Mouse (Mus musculus) stomach, embryonic 14.5 days (tissue): ENCODE results near the gene Rgl1. TPM values are rescaled to one million over a fixed set of nuclear protein-coding genes. Genes with fewer than 3 reads are reported as not detected.

Experiments
- ATAC-seq: fragments of 200-750 bp; cut with Nextera tagmentation; 2 replicates; pipeline ENCODE4 v1.8.0; 2017; ENCODE audit warnings: low read depth, moderate TSS enrichment; ENCODE audit not compliant: insufficient number of reproducible peaks, insufficient read depth, low FRiP score
- H3K27ac ChIP-seq: fragments of 300-500 bp; sonication (generic); 2 replicates; pipeline ENCODE4 v1.5.1; 2014; ENCODE audit warnings: mild to moderate bottlenecking, low read length, moderate library complexity, mixed read lengths
- H3K27me3 ChIP-seq: fragments of 300-500 bp; sonication (generic); 2 replicates; pipeline ENCODE4 v1.6.1; 2014; ENCODE audit warnings: low read length, control low read depth, mixed read lengths; ENCODE audit not compliant: control insufficient read depth, insufficient read depth
- H3K36me3 ChIP-seq: fragments of 300-500 bp; sonication (generic); 2 replicates; pipeline ENCODE4 v1.6.1; 2014; ENCODE audit warnings: mild to moderate bottlenecking, control low read depth, low read length, moderate library complexity, mixed read lengths; ENCODE audit not compliant: control insufficient read depth, insufficient read depth
- H3K4me1 ChIP-seq: fragments of 300-500 bp; sonication (generic); 2 replicates; pipeline ENCODE4 v1.6.1; 2014; ENCODE audit warnings: low read length, control low read depth, mixed read lengths; ENCODE audit not compliant: control insufficient read depth, insufficient read depth
- H3K4me2 ChIP-seq: fragments of 300-500 bp; sonication (generic); replicated peaks from 2 replicates; pipeline ENCODE4 v1.6.1; 2014; ENCODE audit warnings: low read depth, low read length, control low read depth
- H3K4me3 ChIP-seq: fragments of 300-500 bp; sonication (generic); 2 replicates; pipeline ENCODE4 v1.5.1; 2014; ENCODE audit warnings: low read depth, low read length, control low read depth
- H3K9ac ChIP-seq: fragments of 300-500 bp; sonication (generic); replicated peaks from 2 replicates; pipeline ENCODE4 v1.6.1; 2014; ENCODE audit warnings: low read depth, mild to moderate bottlenecking, control low read depth, low read length, moderate library complexity, mixed read lengths
- H3K9me3 ChIP-seq: fragments of 300-500 bp; sonication (generic); 2 replicates; pipeline ENCODE4 v1.6.1; 2016; ENCODE audit warnings: low read depth, low read length, control low read depth; ENCODE audit not compliant: control insufficient read depth
- WGBS: fragments of 180-500 bp; shearing (Covaris S2); extraction: QIAGEN DNeasy Blood & Tissue Kit; methylation state at CpG from one replicate; pipeline ENCODE4 v1.1.7; 2014; 5-methylcytosine and 5-hydroxymethylcytosine counted together
- polyA plus RNA-seq: library from polyadenylated mRNA; unstranded; fragments of >200 nt; fragmentation: Nextera tagmentation; extraction: Ambion mirVana; gene quantifications from 2 replicates; pipeline ENCODE4 v1.2.1, GENCODE M21; 2014

Gene Rgl1
- polyA plus RNA-seq, 1 experiment from 2014 or later = 61.2 TPM

GRCm38 (mm10) chr1:152572755-152573469 lies 193.2 kb downstream of the Rgl1 start:
- Histone ChIP-seq H3K4me2 (no peak overlapping the region), H3K4me1 (peaks cover 23% of the 10 kb centered on the region), H3K9me3 (no peaks in the 10 kb centered on the region), H3K4me3 (no peak overlapping the region), H3K27me3 (no peaks in the 10 kb centered on the region), H3K27ac (peak overlapping the region; percentile 33; the same call in 1 of the 2 replicates), H3K36me3 (peaks cover 4% of the 10 kb centered on the region; the same call in 1 of the 2 replicates), H3K9ac (no peak overlapping the region)
- ATAC-seq = no peak; the same call in 1 of the 2 replicates
- 36% methylated on average over 7 of the region's 7 CpGs for WGBS

DNA sequence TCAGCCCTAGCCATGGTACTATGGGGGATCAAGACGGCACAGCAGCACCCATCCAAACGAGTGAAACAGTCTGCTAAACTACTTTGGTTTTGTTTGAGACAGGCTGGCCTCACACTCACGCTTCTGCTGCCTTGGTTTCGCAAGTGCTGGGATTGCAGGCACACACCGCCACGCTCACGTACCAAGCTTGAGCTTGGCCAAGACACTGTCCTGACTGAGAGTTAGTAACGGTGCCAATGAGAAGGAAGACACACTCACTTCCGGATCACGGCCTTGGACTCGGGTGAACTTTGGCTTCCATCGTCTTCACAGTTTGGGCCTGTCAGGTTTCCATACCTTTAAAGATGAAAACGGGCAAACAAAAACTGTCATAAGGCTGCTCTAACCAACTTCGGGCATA lies 194.8 kb downstream of the Rgl1 start:
- ATAC-seq = no peak
- H3K4me2 ChIP-seq = no peak overlapping the region
- H3K4me1 ChIP-seq = peaks cover 16% of the 10 kb centered on the region
- peaks cover 4% of the 10 kb centered on the region; the same call in 1 of the 2 replicates for H3K36me3 ChIP-seq
- no peak overlapping the region for H3K4me3 ChIP-seq
- H3K9me3 ChIP-seq = no peaks in the 10 kb centered on the region
- no peak overlapping the region for H3K9ac ChIP-seq
- WGBS = 92% methylated on average over 14 of the region's 14 CpGs
- H3K27me3 ChIP-seq = no peaks in the 10 kb centered on the region
- H3K27ac ChIP-seq = no peak overlapping the region

DNA sequence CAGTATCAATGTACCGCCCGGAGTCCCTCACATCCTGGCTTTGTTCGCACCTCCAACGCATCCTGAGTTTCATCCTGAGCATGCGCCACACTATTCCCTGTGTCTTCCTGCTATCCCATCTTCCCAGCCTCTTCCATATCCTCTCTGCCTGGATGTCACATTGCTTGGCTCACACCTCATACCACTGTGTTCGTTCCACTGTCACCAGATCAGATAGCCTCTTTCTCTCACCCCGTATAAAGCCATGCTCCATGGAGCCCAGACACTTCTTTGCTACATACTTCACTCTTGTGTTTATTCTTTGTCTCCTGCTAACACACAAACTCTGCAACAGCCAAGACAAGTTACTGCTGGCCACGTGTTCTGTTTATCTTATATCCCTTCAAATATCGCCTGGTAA lies 195.5 kb downstream of the Rgl1 start:
- no peak overlapping the region for H3K4me3 ChIP-seq
- peaks cover 4% of the 10 kb centered on the region; the same call in 1 of the 2 replicates for H3K36me3 ChIP-seq
- no peaks in the 10 kb centered on the region for H3K9me3 ChIP-seq
- H3K27me3 ChIP-seq = no peaks in the 10 kb centered on the region
- peak; percentile 40; the same call in 1 of the 2 replicates for ATAC-seq
- no peak overlapping the region for H3K4me2 ChIP-seq
- no peak overlapping the region for H3K9ac ChIP-seq
- H3K27ac ChIP-seq = no peak overlapping the region
- H3K4me1 ChIP-seq = peaks cover 16% of the 10 kb centered on the region
- 74% methylated on average over 9 of the region's 9 CpGs for WGBS

DNA sequence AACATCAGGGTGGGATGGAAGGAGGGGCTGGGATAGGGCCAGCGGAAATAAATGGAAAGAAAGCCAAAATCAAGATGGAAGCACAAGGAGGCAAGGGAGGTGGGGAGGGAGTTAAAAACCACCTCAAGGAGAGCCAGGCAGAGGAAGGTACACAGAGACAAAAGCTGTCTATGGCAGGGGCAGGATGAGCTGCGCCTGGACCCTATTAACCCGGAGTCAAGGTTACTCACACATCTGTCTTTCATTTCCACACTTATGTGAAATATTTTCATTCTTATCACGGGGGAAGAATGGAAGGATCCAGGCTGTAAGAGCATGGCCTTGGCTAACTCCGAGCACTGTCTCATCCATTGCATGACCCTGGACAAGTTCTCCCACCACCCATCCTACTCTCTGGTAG lies 202.9 kb downstream of the Rgl1 start:
- 81% methylated on average over 5 of the region's 5 CpGs for WGBS
- peaks cover 11% of the 10 kb centered on the region; the same call in 1 of the 2 replicates for H3K4me1 ChIP-seq

GRCm38 (mm10) chr1:152562877-152563276 lies 203.3 kb downstream of the Rgl1 start:
- Histone ChIP-seq H3K27ac (no peak overlapping the region), H3K9ac (no peak overlapping the region), H3K4me3 (no peak overlapping the region), H3K27me3 (no peaks in the 10 kb centered on the region), H3K4me2 (no peak overlapping the region), H3K9me3 (no peaks in the 10 kb centered on the region), H3K36me3 (no peaks in the 10 kb centered on the region), H3K4me1 (peaks cover 11% of the 10 kb centered on the region; the same call in 1 of the 2 replicates)
- no peak for ATAC-seq
- 77% methylated on average over 6 of the region's 6 CpGs for WGBS

More for the DNA sequence above, 202.9 kb downstream of the Rgl1 start:
- ATAC-seq = no peak
- no peaks in the 10 kb centered on the region for H3K9me3 ChIP-seq
- H3K27ac ChIP-seq = no peak overlapping the region
- H3K9ac ChIP-seq = no peak overlapping the region
- H3K4me2 ChIP-seq = no peak overlapping the region
- no peaks in the 10 kb centered on the region for H3K27me3 ChIP-seq
- no peaks in the 10 kb centered on the region for H3K36me3 ChIP-seq
- H3K4me3 ChIP-seq = no peak overlapping the region

- Histone ChIP-seq H3K4me3 (no peak overlapping the region), H3K27me3 (no peaks in the 10 kb centered on the region), H3K27ac (peak overlapping the region; percentile 11; the same call in 1 of the 2 replicates), H3K4me1 (peaks cover 32% of the 10 kb centered on the region), H3K9ac (no peak overlapping the region), H3K9me3 (no peaks in the 10 kb centered on the region), H3K36me3 (no peaks in the 10 kb centered on the region; the same call in 1 of the 2 replicates), H3K4me2 (no peak overlapping the region)
- WGBS = 68% methylated on average over 5 of the region's 5 CpGs
- ATAC-seq = no peak
Measured at GRCm38 (mm10) chr1:152560477-152560876, 205.7 kb downstream of the Rgl1 start.

GRCm38 (mm10) chr1:152556576-152557281 lies 209.4 kb downstream of the Rgl1 start:
- no peak for ATAC-seq
- H3K4me1 ChIP-seq = peaks cover 35% of the 10 kb centered on the region

DNA sequence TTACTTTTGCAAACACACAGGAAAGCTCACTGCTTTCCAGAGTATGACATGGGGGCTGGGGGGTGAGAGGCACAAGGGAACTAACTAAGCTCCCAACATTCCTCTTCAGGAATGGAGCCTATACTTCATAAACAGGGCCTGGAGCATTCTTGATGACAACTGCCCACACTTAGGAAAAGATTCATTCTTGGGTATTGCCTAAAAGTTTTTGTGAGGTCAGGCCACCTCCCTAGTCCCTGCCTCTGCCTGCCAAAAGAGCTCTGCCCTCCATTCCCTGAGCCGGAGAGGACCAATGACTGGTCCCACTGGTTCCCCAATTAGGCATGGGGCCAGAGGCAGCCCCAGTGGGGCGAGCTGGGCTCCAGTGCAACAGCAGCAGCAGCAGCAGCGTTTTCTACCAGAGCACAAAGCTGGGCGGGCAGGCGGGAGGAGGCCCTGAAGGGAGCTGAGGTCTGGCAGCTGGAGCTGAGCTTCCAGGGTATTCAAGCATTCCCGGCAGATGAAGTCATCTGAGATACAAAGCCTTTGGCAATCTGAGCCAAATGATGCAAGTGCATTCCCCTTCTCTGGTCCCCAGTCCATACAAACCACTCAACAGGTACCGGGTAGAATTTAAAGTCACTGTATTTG lies 210.1 kb downstream of the Rgl1 start:
- Histone ChIP-seq H3K9ac (no peak overlapping the region), H3K36me3 (no peaks in the 10 kb centered on the region; the same call in 1 of the 2 replicates), H3K4me1 (peaks cover 36% of the 10 kb centered on the region), H3K4me2 (0 out of 2 replicates have a peak overlapping the region, but pooled peaks have one; percentile 14), H3K9me3 (no peaks in the 10 kb centered on the region), H3K27ac (peak overlapping the region; percentile 94), H3K27me3 (no peaks in the 10 kb centered on the region), H3K4me3 (no peak overlapping the region)
- peak; percentile 89 for ATAC-seq
- 7% methylated on average over 7 of the region's 7 CpGs for WGBS

More at GRCm38 (mm10) chr1:152556576-152557281, 209.4 kb downstream of the Rgl1 start:
- H3K9ac ChIP-seq = no peak overlapping the region
- H3K4me3 ChIP-seq = no peak overlapping the region
- 53% methylated on average over 14 of the region's 14 CpGs for WGBS
- no peaks in the 10 kb centered on the region for H3K9me3 ChIP-seq
- H3K27ac ChIP-seq = peak overlapping the region; percentile 94
- no peaks in the 10 kb centered on the region for H3K27me3 ChIP-seq
- no peak overlapping the region for H3K4me2 ChIP-seq
- no peaks in the 10 kb centered on the region; the same call in 1 of the 2 replicates for H3K36me3 ChIP-seq
